10 mouse cellular contexts compared by ENCODE assay signal in genomic region chr15:77344127-77345125, GRCm38 (mm10). TPM values are rescaled to one million over a fixed set of nuclear protein-coding genes. Genes with fewer than 3 reads are reported as not detected.
A peak's percentile ranks its signal among the peaks of the same experiment; 100 is the strongest.
DNase-seq lines count a peak whose midpoint lies in the region; ATAC-seq and TF ChIP-seq lines count a peak whose summit lies in the region.
"Had no signal": no experiment of that assay in that cellular context is flagged by ENCODE, and none has a peak within 500 bp of the region (broad histone marks: within the 10 kb centered on the region; RNA-seq: fewer than 3 reads in every experiment).

No protein-coding gene starts in this region.

- peak overlapping the region; percentile 64 for H3K4me2 ChIP-seq in heart, embryonic 11.5 days
- peak overlapping the region; percentile 61 for H3K4me2 ChIP-seq in intestine, postnatal 0 days (replicated peaks; ENCODE audit: low read depth)
- H3K4me2 ChIP-seq in myocyte (ENCODE audit: low read depth), result peak overlapping the region; percentile 64

- no peaks in the 10 kb centered on the region for H3K79me2 ChIP-seq in myocyte (ENCODE audit: control insufficient read depth, insufficient read depth)

- H3K27ac ChIP-seq in heart, embryonic 11.5 days (ENCODE audit: low read depth, low read length), result peak overlapping the region; percentile 84
- H3K27ac ChIP-seq in forebrain, embryonic 10.5 days, result peak overlapping the region; percentile 85
- peak overlapping the region; percentile 58 for H3K27ac ChIP-seq in intestine, postnatal 0 days (ENCODE audit: low read depth, low read length)
- H3K27ac ChIP-seq in left cerebral cortex, adult 2 months, result no peak overlapping the region

- no peak overlapping the region for H3ac ChIP-seq in myocyte (ENCODE audit: control insufficient read depth, insufficient read length)

- peak overlapping the region; percentile 61 for H3K9ac ChIP-seq in heart, embryonic 11.5 days (ENCODE audit: low read depth, low read length)
- 0 out of 2 replicates have a peak overlapping the region, but pooled peaks have one; percentile 19 for H3K9ac ChIP-seq in intestine, postnatal 0 days (ENCODE audit: low read depth, low read length)

- no peak overlapping the region for H3K4me3 ChIP-seq in heart, embryonic 11.5 days (ENCODE audit: low read depth, low read length)
- H3K4me3 ChIP-seq in forebrain, embryonic 10.5 days, result peak overlapping the region; percentile 42; the same call in 1 of the 2 replicates
- no peak overlapping the region for H3K4me3 ChIP-seq in intestine, postnatal 0 days (ENCODE audit: low read depth, low read length)
- no peak overlapping the region for H3K4me3 ChIP-seq in myocyte
- H3K4me3 ChIP-seq in left cerebral cortex, adult 2 months, result no peak overlapping the region
- H3K4me3 ChIP-seq: erythroblast, embryonic 14.5 days had no signal

- peaks cover 26% of the 10 kb centered on the region for H3K4me1 ChIP-seq in heart, embryonic 11.5 days (ENCODE audit: control insufficient read depth, insufficient read depth, low read length)
- peaks cover 33% of the 10 kb centered on the region for H3K4me1 ChIP-seq in forebrain, embryonic 10.5 days
- peaks cover 10% of the 10 kb centered on the region; the same call in 1 of the 2 replicates for H3K4me1 ChIP-seq in intestine, postnatal 0 days (replicated peaks; ENCODE audit: control insufficient read depth, insufficient read depth, low read length)

- WGBS in heart, embryonic 11.5 days (ENCODE audit: insufficient replicate concordance), result 32% methylated on average over 17 of the region's 17 CpGs
- 51% methylated on average over 17 of the region's 17 CpGs for WGBS in forebrain, embryonic 10.5 days
- WGBS in intestine, postnatal 0 days, result 47% methylated on average over 17 of the region's 17 CpGs

- TF ChIP-seq POLR2A in myocyte (IDR thresholded peaks at IDR 0.05; ENCODE audit: insufficient read length, low read depth), result no peak

- H3K36me3 ChIP-seq in heart, embryonic 11.5 days (ENCODE audit: control insufficient read depth, insufficient read depth, low read length), result no peaks in the 10 kb centered on the region
- no peaks in the 10 kb centered on the region for H3K36me3 ChIP-seq in forebrain, embryonic 10.5 days (replicated peaks)
- H3K36me3 ChIP-seq in intestine, postnatal 0 days (ENCODE audit: control insufficient read depth, insufficient read depth), result no peaks in the 10 kb centered on the region
- H3K36me3 ChIP-seq in myocyte (ENCODE audit: control insufficient read depth, insufficient read depth), result no peaks in the 10 kb centered on the region

- ATAC-seq in heart, embryonic 11.5 days (replicated peaks; ENCODE audit: insufficient number of reproducible peaks, low FRiP score, low TSS enrichment), result peak; percentile 29; the same call in 1 of the 2 replicates
- ATAC-seq in intestine, postnatal 0 days, result no peak; the same call in 1 of the 2 replicates

- TF ChIP-seq CTCF in intestine, postnatal 0 days (IDR thresholded peaks at IDR 0.05; ENCODE audit: low read depth), result no peak
- no peak for TF ChIP-seq CTCF in left cerebral cortex, adult 2 months (IDR thresholded peaks at IDR 0.05)

- intact Hi-C loops in heart, postnatal 36 days (cut with DNase I), result no loop called here
- intact Hi-C loops in left cerebral cortex, adult 2 months (cut with DNase I), result no loop called here

- H3K27me3 ChIP-seq in heart, embryonic 11.5 days (ENCODE audit: control insufficient read depth, insufficient read depth, low read length), result no peaks in the 10 kb centered on the region
- H3K27me3 ChIP-seq in forebrain, embryonic 10.5 days (ENCODE audit: poor library complexity, severe bottlenecking), result peaks cover 22% of the 10 kb centered on the region
- H3K27me3 ChIP-seq in intestine, postnatal 0 days (replicated peaks; ENCODE audit: control insufficient read depth, insufficient read depth, low read length), result no peaks in the 10 kb centered on the region
- H3K27me3 ChIP-seq in myocyte (ENCODE audit: control insufficient read depth, insufficient read depth, insufficient read length), result no peaks in the 10 kb centered on the region

- no peak for DNase-seq in heart, postnatal 36 days
- no peak for DNase-seq in forebrain, embryonic 10.5 days (ENCODE audit: extremely low spot score, low spot score)
- no peak for DNase-seq in thymus, postnatal 25 days
- no peak for DNase-seq in left cerebral cortex, adult 2 months (ENCODE audit: extremely low spot score in 1 of 2, low spot score in 2 of 2)
- DNase-seq in spleen, postnatal 36 days (ENCODE audit: low spot score in 2 of 2), result no peak

- H3K9me3 ChIP-seq in heart, embryonic 11.5 days (replicated peaks; ENCODE audit: control insufficient read depth, low read length), result no peaks in the 10 kb centered on the region
- H3K9me3 ChIP-seq in forebrain, embryonic 10.5 days, result no peaks in the 10 kb centered on the region
- H3K9me3 ChIP-seq in intestine, postnatal 0 days (ENCODE audit: control insufficient read depth), result no peaks in the 10 kb centered on the region

TF ChIP-seq in myocyte, 11 proteins besides CTCF, POLR2A, EP300 and RAD21:
- TF ChIP-seq SRF (IDR thresholded peaks at IDR 0.05; ENCODE audit: control insufficient read depth, insufficient read length, low read depth) (no peak), TCF12 (IDR thresholded peaks at IDR 0.05; ENCODE audit: insufficient read depth, poor library complexity, severe bottlenecking) (no peak), CEBPB (IDR thresholded peaks at IDR 0.05; ENCODE audit: insufficient read depth, poor library complexity, severe bottlenecking) (no peak), E2F4 (IDR thresholded peaks at IDR 0.05; ENCODE audit: insufficient read depth) (no peak), TCF3 (IDR thresholded peaks at IDR 0.05; ENCODE audit: insufficient read length, low read depth) (no peak), MYOD1 (IDR thresholded peaks at IDR 0.05; ENCODE audit: control insufficient read depth in 1 of 3, insufficient read length in 2 of 3, low read depth in 2 of 3) (no peak), POLR2AphosphoS2 (IDR thresholded peaks at IDR 0.05; ENCODE audit: insufficient read length, low read depth) (no peak), USF1 (IDR thresholded peaks at IDR 0.05; ENCODE audit: low read depth) (no peak), MAX (IDR thresholded peaks at IDR 0.05; ENCODE audit: low read depth) (no peak), REST (IDR thresholded peaks at IDR 0.05; ENCODE audit: insufficient read depth, insufficient read length) (no peak)

RNA-seq across cellular contexts. Expression of gene Rbfox2, which starts 37.6 kb away (rescaled TPM):
- polyA plus RNA-seq in heart, embryonic 11.5 days (2014; fragmentation: Nextera tagmentation; extraction: Ambion mirVana), result 81.1 and 81.5 TPM in 2 replicates
- 100 to 1,000 TPM in 1 of 2 experiments, 10 to 100 TPM in 1; 91.7 to 107 TPM for total RNA-seq in heart, postnatal 36 days (2021)
- 35.8 and 39.0 TPM in 2 replicates for polyA plus RNA-seq in forebrain, embryonic 10.5 days (2016; fragmentation: Nextera tagmentation; extraction: Ambion mirVana)
- polyA plus RNA-seq in intestine, postnatal 0 days (2015; fragmentation: Nextera tagmentation; extraction: Ambion mirVana), result 16.8 and 20.3 TPM in 2 replicates
- 136 TPM for polyA plus RNA-seq in myocyte (2012; fragmentation: generic; extraction: Trizol)
- 100 to 1,000 TPM; 248 to 258 TPM for total RNA-seq in left cerebral cortex, adult 2 months (2021)
- polyA plus RNA-seq: erythroblast, embryonic 14.5 days had no signal

RNA-seq across cellular contexts. Expression of gene Apol7a, which starts 54.5 kb away (rescaled TPM):
- 0.13 TPM in 1 of 2 replicates, not detected in the other for polyA plus RNA-seq in heart, embryonic 11.5 days (2014; fragmentation: Nextera tagmentation; extraction: Ambion mirVana)
- under 1 TPM; 0.11 to 0.17 TPM for total RNA-seq in heart, postnatal 36 days (2021)
- not detected in 2 replicates for polyA plus RNA-seq in forebrain, embryonic 10.5 days (2016; fragmentation: Nextera tagmentation; extraction: Ambion mirVana)
- polyA plus RNA-seq in intestine, postnatal 0 days (2015; fragmentation: Nextera tagmentation; extraction: Ambion mirVana), result 30.9 and 31.4 TPM in 2 replicates
- polyA plus RNA-seq in myocyte (2012; fragmentation: generic; extraction: Trizol), result 0.18 TPM
- total RNA-seq in left cerebral cortex, adult 2 months (2021), result under 1 TPM; 0.30 to 0.32 TPM
- total RNA-seq: MEL had no signal
- polyA plus RNA-seq: erythroblast, embryonic 14.5 days had no signal

Comparison
In these comparisons a context has a peak if more than half of its experiments do, and no peak if none do; other contexts are left out.
1. RNA of gene Apol7a, which starts 54.5 kb away (polyA plus RNA-seq): 30.9 to 31.4 TPM in intestine, postnatal 0 days; 0.18 TPM in myocyte (single experiment), 0.13 TPM in heart, embryonic 11.5 days and not detected in forebrain, embryonic 10.5 days; every median in the first group is over 10 times any median in the second.
2. Peak in every context shown above with its lines, with median percentiles within 50 percentile points of each other: H3K4me2 ChIP-seq.